Mouse (Mus musculus) heart, adult 8-10 months (tissue): ENCODE measurements around the gene Grb10. TPM values are rescaled to one million over a fixed set of nuclear protein-coding genes. Genes with fewer than 3 reads are reported as not detected.

Source experiments
- DNase-seq: peaks from one replicate; pipeline ENCODE4 v3.0.0; 2022; ENCODE audit warnings: low spot score
- total RNA-seq, 4 experiments: library from RNA; stranded (reverse); gene quantifications; 2 replicates each; pipeline ENCODE4 v1.2.4; 2022

The Grb10 gene
- total RNA-seq, 4 experiments from 2014 or later: 47.8 to 83.5 (median 60.5) TPM

- no peak for DNase-seq
Measured at GRCm38 (mm10) chr11:11905518-11905917, 133.0 kb downstream of the Grb10 start.

DNA sequence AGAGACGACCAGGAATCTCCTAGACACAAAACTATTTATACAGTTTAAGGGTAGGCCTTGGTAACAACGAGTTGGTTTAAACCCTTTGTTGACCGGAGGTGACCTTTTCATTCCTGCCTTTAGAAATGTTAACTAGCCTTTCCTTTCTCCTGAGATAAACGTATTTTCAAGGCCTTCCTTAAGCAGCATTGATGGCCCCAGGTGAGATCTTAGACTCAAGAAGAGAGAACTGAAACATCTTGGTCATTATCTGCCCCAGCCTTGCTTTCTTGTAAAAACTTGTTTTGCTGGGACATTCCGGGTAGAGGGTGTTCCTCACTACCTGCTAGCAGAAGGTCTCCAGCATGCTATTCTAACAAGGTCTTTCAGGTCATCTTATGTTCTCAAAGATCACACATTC, 133.5 kb downstream of the Grb10 start:
- no peak for DNase-seq

DNA sequence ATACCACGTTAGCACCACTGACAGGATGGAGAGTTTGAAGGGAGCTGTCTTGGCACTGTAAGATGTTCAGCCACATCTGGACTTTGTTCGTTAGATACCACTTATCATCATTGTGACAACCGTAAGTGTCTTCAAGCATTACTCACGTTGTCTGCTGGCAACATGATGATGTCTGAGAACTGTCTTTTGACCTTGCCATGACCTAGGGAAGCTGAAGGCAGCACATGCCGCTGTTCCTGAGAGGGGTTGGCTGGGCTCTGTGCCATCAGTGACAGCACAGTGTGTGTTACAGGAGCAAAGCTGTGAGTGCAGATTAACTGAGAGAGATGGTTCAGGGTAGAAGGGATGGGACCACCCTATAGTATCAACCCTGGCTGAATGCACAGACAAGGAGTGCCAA, 137.0 kb downstream of the Grb10 start:
- DNase-seq: peak; percentile 16

DNA sequence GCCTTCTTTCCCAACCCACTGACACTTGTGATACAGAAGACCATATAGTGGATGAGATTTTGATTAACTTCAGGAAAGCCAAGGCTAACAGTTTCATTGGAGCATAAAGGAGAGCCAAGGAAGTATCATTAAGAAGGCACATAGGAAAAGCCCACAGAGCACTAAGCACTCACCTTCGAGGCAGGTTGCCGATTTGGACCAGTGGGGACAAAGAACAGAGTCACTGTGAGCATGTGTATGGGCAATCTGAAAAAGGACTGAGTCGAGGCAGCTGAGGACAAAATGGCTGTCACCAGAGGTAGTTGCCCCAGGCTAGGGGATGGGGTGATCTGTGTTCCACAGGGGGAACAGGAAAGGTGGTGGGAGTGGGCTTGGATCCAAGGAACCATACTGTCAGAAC, 140.0 kb downstream of the Grb10 start:
- no peak for DNase-seq

- peak; percentile 17 for DNase-seq
Measured at GRCm38 (mm10) chr11:11897645-11898357, 140.7 kb downstream of the Grb10 start, which contains the start of gene Ddc. TSS of gene Ddc (minus strand) at chr11:11898144.

- DNase-seq: no peak
Measured at GRCm38 (mm10) chr11:11895479-11895878, 143.0 kb downstream of the Grb10 start.

DNA sequence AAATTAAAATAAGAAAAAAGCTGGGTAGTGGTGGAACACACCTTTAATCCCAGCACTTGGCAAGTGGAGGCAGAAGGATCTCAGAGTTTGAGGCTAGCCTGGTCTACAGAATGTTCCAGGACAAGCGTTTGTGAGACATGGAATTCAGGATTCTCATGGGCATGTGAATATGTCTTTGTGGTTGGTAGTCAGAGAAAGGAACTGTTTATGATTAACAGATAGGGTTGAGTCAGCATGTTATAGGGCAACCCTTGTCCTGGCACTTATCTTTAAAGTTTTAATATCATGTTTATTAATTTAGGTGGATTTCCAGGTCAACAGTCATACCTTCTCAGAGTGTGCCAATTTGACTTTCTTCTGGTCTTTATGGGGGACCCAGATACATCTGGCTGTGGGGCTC, 144.7 kb downstream of the Grb10 start:
- no peak for DNase-seq

DNA sequence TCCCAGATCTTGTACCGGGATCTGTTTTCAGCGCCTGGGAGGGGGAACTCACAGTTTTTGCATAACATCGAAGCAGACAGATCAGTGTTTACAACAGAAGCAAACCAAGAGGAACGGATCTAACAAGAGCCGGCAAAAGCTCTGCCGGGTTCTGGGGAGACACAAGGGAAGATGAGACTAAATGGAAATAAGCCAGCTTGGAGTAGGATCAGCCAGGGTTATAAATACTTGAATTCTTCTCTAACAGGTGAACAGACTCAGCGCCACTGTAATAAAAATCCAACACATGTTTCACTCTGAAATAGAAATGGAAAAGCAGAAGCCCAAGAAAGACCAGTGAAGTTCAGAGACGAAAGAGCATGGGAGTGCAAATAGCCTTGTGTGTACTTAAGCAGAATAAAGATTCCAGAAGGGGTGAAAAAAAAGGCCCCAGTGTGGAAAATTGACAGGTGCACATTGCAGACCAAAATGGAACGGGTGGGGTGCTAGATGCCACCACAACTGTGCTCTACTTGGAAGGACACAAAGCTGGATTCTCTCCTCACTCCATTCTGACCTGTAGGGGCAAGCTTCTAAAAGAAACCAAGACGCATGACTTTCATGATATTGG, 145.4 kb downstream of the Grb10 start:
- no peak for DNase-seq

- DNase-seq: no peak
Measured at GRCm38 (mm10) chr11:11891832-11892231, 146.7 kb downstream of the Grb10 start.

DNA sequence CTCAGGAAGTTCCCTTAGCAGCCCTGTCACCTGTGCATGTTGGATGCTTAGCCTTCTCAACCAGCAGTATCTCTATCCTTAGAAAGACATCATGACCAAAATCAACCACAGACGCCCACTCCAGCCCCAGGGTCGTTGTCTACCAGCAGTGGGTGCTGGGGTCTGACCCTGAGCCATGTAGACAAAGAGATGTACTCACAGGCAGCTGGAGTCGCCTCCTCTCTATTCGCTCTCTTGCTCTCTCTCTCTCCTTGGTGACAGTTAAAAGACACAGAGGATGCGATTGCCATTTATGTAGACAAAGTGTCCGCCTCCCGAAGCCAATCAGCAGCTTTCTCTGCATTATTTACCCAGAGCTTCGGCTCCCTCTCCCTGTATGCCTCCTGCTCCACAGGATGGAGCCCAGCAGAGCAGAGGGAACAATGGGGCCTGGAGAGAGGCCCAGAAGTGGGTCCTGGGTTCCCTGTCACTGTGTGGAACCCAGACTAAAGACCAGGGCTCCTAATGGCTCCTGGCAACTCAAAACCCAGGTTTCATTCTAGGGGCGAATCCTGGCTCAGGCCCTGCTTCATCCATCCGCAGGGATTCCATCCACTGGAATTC, 148.2 kb downstream of the Grb10 start:
- no peak for DNase-seq

GRCm38 (mm10) chr11:11888727-11889126, 149.8 kb downstream of the Grb10 start:
- no peak for DNase-seq

DNA sequence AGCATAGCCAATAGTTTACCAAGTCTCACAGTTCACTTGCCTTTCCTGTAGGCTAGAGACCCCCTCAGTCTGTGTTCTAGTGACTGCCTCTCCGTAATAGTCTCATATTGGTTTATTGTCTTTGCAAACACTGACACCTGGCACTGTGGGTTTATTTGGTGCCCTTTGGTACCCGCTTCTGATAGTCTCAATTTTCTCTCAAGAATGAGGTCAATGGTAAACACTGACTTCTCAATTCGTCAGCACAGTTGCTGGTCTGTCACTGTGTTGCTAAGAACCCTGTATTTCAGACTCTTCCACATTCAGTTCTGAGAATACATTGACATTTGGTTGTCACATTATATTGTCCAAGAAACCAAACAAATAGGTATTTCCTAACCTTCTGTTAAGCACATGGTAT, 150.4 kb downstream of the Grb10 start:
- DNase-seq: no peak

DNA sequence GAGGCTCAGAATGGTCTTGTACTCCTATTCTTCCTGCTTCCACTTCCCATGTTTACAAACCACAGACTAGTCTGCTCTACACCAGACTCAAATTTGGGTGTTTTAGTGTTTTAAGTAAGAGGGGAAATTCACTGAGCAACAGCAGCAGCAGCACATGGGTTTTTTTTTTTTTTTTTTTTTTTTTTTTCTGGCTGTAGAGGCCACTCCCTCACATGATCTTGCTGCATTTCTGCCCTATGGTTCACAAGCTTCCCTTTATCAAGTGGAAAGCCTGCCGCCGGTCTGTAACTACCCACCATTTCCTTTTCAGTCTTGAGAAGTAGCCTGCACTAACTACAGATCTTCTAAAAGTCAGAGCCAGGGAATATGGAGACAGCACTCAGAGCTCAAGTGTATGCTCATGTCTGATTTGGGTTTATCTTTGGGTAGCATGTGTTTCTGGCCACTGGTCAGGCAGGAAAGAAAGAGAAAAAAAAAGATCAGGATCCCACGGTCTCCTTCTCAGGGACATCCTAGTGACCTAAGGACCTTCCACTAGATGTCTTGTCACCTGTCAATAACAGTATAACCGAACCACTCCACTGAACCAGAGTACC, 152.0 kb downstream of the Grb10 start:
- no peak for DNase-seq

- no peak for DNase-seq
Measured at GRCm38 (mm10) chr11:11885921-11886320, 152.6 kb downstream of the Grb10 start.

- DNase-seq: no peak
Measured at GRCm38 (mm10) chr11:11885246-11885643, 153.2 kb downstream of the Grb10 start.

- DNase-seq: no peak
Measured at GRCm38 (mm10) chr11:11884533-11885245, 153.8 kb downstream of the Grb10 start.

GRCm38 (mm10) chr11:11881783-11882155, 156.7 kb downstream of the Grb10 start:
- DNase-seq: no peak

- no peak for DNase-seq
Measured at GRCm38 (mm10) chr11:11881026-11881782, 157.3 kb downstream of the Grb10 start.
